Mouse (Mus musculus) neural tube, embryonic 11.5 days (tissue): ENCODE measurements around the gene Hist1h2bf. TPM values are rescaled to one million over a fixed set of nuclear protein-coding genes. Genes with fewer than 3 reads are reported as not detected.
"Not testable (repeated sequence)": the region's sequence is repeated elsewhere in the genome, so short reads cannot be mapped to it uniquely, and the experiment has no call there.

Experiments used
- ATAC-seq: fragments of 200-750 bp; cut with Nextera tagmentation; 2 replicates; pipeline ENCODE4 v1.8.0; 2017; ENCODE audit warnings: moderate number of reproducible peaks, mild to moderate bottlenecking, moderate TSS enrichment, moderate library complexity; ENCODE audit not compliant: insufficient read depth, low FRiP score, low TSS enrichment
- DNase-seq: peaks from one replicate; pipeline ENCODE4 v3.0.0-alpha.2; 2015; ENCODE audit warnings: low spot score
- H3K27ac ChIP-seq: fragments of 300-500 bp; sonication (generic); 2 replicates; pipeline ENCODE4 v1.5.1; 2014; ENCODE audit warnings: low read depth, mild to moderate bottlenecking, low read length
- H3K27me3 ChIP-seq: fragments of 300-500 bp; sonication (generic); 2 replicates; pipeline ENCODE4 v1.6.1; 2014; ENCODE audit warnings: mild to moderate bottlenecking, low read length, mixed read lengths; ENCODE audit not compliant: control insufficient read depth, insufficient read depth
- H3K36me3 ChIP-seq: fragments of 300-500 bp; sonication (generic); 2 replicates; pipeline ENCODE4 v1.6.1; 2014; ENCODE audit warnings: mild to moderate bottlenecking, low read length, moderate library complexity, mixed read lengths; ENCODE audit not compliant: control insufficient read depth, insufficient read depth
- H3K4me1 ChIP-seq: fragments of 300-500 bp; sonication (generic); 2 replicates; pipeline ENCODE4 v1.6.1; 2014; ENCODE audit warnings: low read length, mixed read lengths; ENCODE audit not compliant: control insufficient read depth, insufficient read depth
- H3K4me2 ChIP-seq: fragments of 300-500 bp; sonication (generic); 2 replicates; pipeline ENCODE4 v1.6.1; 2014; ENCODE audit warnings: low read depth, mild to moderate bottlenecking, moderate library complexity
- H3K4me3 ChIP-seq: fragments of 300-500 bp; sonication (generic); 2 replicates; pipeline ENCODE4 v1.5.1; 2014; ENCODE audit warnings: low read depth, low read length
- H3K9ac ChIP-seq: fragments of 300-500 bp; sonication (generic); 2 replicates; pipeline ENCODE4 v1.6.1; 2014; ENCODE audit warnings: mild to moderate bottlenecking, low read length
- H3K9me3 ChIP-seq: fragments of 300-500 bp; sonication (generic); 2 replicates; pipeline ENCODE4 v1.6.1; 2016; ENCODE audit warnings: low read length; ENCODE audit not compliant: control insufficient read depth
- WGBS: fragments of 180-500 bp; shearing (Covaris S2); extraction: QIAGEN DNeasy Blood & Tissue Kit; methylation state at CpG from one replicate; pipeline ENCODE4 v1.1.7; 2014; 5-methylcytosine and 5-hydroxymethylcytosine counted together
- polyA plus RNA-seq: library from polyadenylated mRNA; unstranded; fragments of >200 nt; fragmentation: Nextera tagmentation; extraction: Ambion mirVana; gene quantifications from 2 replicates; pipeline ENCODE4 v1.2.1, GENCODE M21; 2014

The Hist1h2bf gene
- polyA plus RNA-seq, 1 experiment from 2014 or later = 4.1 TPM

- WGBS = under 1% methylated on average over 18 of the region's 18 CpGs
- peak; percentile 40 for ATAC-seq
- Histone ChIP-seq H3K27me3 (no peaks in the 10 kb centered on the region), H3K4me2 (peak within 1 kb of the TSS; percentile 57), H3K36me3 (no peaks in the 10 kb centered on the region), H3K9me3 (no peaks in the 10 kb centered on the region), H3K9ac (peak within 1 kb of the TSS; percentile 63), H3K4me1 (peaks cover 6% of the 10 kb centered on the region; the same call in 1 of the 2 replicates), H3K27ac (peak within 1 kb of the TSS; percentile 88), H3K4me3 (peak within 1 kb of the TSS; percentile 36)
- DNase-seq = peak; percentile 64
Observed at GRCm38 (mm10) chr13:23575271-23575851, 1.4 kb upstream of the Hist1h2bf start, which contains the start of gene Hist1h3d. TSS of gene Hist1h3d (plus strand) at chr13:23575763.

- Histone ChIP-seq H3K4me2 (peak overlapping the region; percentile 57), H3K27ac (peak overlapping the region; percentile 93), H3K4me3 (peak overlapping the region; percentile 36), H3K9ac (peak overlapping the region; percentile 58)
- ATAC-seq = peak; percentile 5
- H3K36me3 ChIP-seq, H3K9me3 ChIP-seq, H3K4me1 ChIP-seq, H3K27me3 ChIP-seq, DNase-seq: not testable (repeated sequence)
- under 1% methylated on average over 7 of the region's 39 CpGs for WGBS
Observed at GRCm38 (mm10) chr13:23574546-23575170, 662 bp upstream of the Hist1h2bf start.

- not testable (repeated sequence) for H3K36me3 ChIP-seq, H3K27me3 ChIP-seq, H3K9me3 ChIP-seq, H3K4me1 ChIP-seq, ATAC-seq
- H3K9ac ChIP-seq = peak overlapping the region; percentile 63
- 11% methylated on average over 17 of the region's 20 CpGs for WGBS
- DNase-seq = peak; percentile 30
- H3K27ac ChIP-seq = peak overlapping the region; percentile 93
- peak overlapping the region; percentile 64 for H3K4me2 ChIP-seq
- peak overlapping the region; percentile 45 for H3K4me3 ChIP-seq
Observed at GRCm38 (mm10) chr13:23573034-23573897, 730 bp downstream of the Hist1h2bf start.

- Histone ChIP-seq H3K27ac (peak overlapping the region; percentile 93), H3K4me1 (peaks cover 9% of the 10 kb centered on the region), H3K4me3 (peak overlapping the region; percentile 45), H3K27me3 (no peaks in the 10 kb centered on the region), H3K9ac (peak overlapping the region; percentile 77), H3K36me3 (no peaks in the 10 kb centered on the region), H3K4me2 (peak overlapping the region; percentile 64), H3K9me3 (no peaks in the 10 kb centered on the region)
- ATAC-seq (no peak), DNase-seq (peak; percentile 16)
- WGBS = 39% methylated on average over 2 of the region's 2 CpGs
Observed at GRCm38 (mm10) chr13:23572218-23573033, 1.6 kb downstream of the Hist1h2bf start.

GRCm38 (mm10) chr13:23571504-23572217, 2.3 kb downstream of the Hist1h2bf start:
- ATAC-seq (peak; percentile 5), DNase-seq (peak; percentile 40)
- Histone ChIP-seq H3K4me3 (peak overlapping the region; percentile 45), H3K4me2 (peak overlapping the region; percentile 64), H3K27ac (peak overlapping the region; percentile 93), H3K9ac (peak overlapping the region; percentile 77)
- not testable (repeated sequence) for H3K36me3 ChIP-seq, H3K4me1 ChIP-seq, H3K27me3 ChIP-seq, H3K9me3 ChIP-seq
- WGBS = under 1% methylated on average over 8 of the region's 34 CpGs

GRCm38 (mm10) chr13:23571022-23571503, 2.9 kb downstream of the Hist1h2bf start, which contains the start of the genes Hist1h2ae and Hist1h2bg:
TSS of gene Hist1h2ae (minus strand) at chr13:23571220.
TSS of gene Hist1h2bg (plus strand) at chr13:23571396.
- DNase-seq (peak; percentile 75), ATAC-seq (peak; percentile 88)
- no peaks in the 10 kb centered on the region for H3K27me3 ChIP-seq
- WGBS = 0% methylated on average over 18 of the region's 18 CpGs
- peak within 1 kb of the TSS; percentile 45 for H3K4me3 ChIP-seq
- H3K27ac ChIP-seq = peak within 1 kb of the TSS; percentile 93
- H3K36me3 ChIP-seq = no peaks in the 10 kb centered on the region
- peaks cover 6% of the 10 kb centered on the region for H3K4me1 ChIP-seq
- H3K4me2 ChIP-seq = peak within 1 kb of the TSS; percentile 64
- peak within 1 kb of the TSS; percentile 77 for H3K9ac ChIP-seq
- H3K9me3 ChIP-seq = no peaks in the 10 kb centered on the region

GRCm38 (mm10) chr13:23570261-23571021, 3.6 kb downstream of the Hist1h2bf start:
- H3K4me3 ChIP-seq = peak overlapping the region; percentile 45
- not testable (repeated sequence) for H3K9me3 ChIP-seq, H3K27me3 ChIP-seq, H3K4me1 ChIP-seq, H3K36me3 ChIP-seq
- peak overlapping the region; percentile 49 for H3K9ac ChIP-seq
- peak; percentile 11 for ATAC-seq
- 3% methylated on average over 12 of the region's 41 CpGs for WGBS
- peak overlapping the region; percentile 93 for H3K27ac ChIP-seq
- peak; percentile 15 for DNase-seq
- peak overlapping the region; percentile 64 for H3K4me2 ChIP-seq
